Mouse (Mus musculus) forebrain, embryonic 11.5 days (tissue): ENCODE results near the gene Cntnap2. TPM values are rescaled to one million over a fixed set of nuclear protein-coding genes. Genes with fewer than 3 reads are reported as not detected.

ENCODE experiments used
- ATAC-seq: fragments of 200-750 bp; cut with Nextera tagmentation; replicated peaks from 2 replicates; pipeline ENCODE4 v1.8.0; 2017; ENCODE audit warnings: moderate TSS enrichment; ENCODE audit not compliant: low FRiP score
- DNase-seq: peaks from one replicate; pipeline ENCODE4 v3.0.0-alpha.2; 2017; ENCODE audit warnings: low spot score
- H3K27ac ChIP-seq: fragments of 300-500 bp; sonication (generic); 2 replicates; pipeline ENCODE4 v1.5.1; 2014; ENCODE audit warnings: low read depth, low read length
- H3K27me3 ChIP-seq: fragments of 300-500 bp; sonication (generic); 2 replicates; pipeline ENCODE4 v1.6.1; 2014; ENCODE audit warnings: mild to moderate bottlenecking, low read length, mixed read lengths; ENCODE audit not compliant: control insufficient read depth, insufficient read depth
- H3K36me3 ChIP-seq: fragments of 300-500 bp; sonication (generic); 2 replicates; pipeline ENCODE4 v1.6.1; 2014; ENCODE audit warnings: mild to moderate bottlenecking, low read length, moderate library complexity, mixed read lengths; ENCODE audit not compliant: control insufficient read depth, insufficient read depth
- H3K4me1 ChIP-seq: fragments of 300-500 bp; sonication (generic); replicated peaks from 2 replicates; pipeline ENCODE4 v1.6.1; 2014; ENCODE audit warnings: low read length, mixed read lengths; ENCODE audit not compliant: control insufficient read depth, insufficient read depth
- H3K4me2 ChIP-seq: fragments of 300-500 bp; sonication (generic); 2 replicates; pipeline ENCODE4 v1.6.1; 2014; ENCODE audit warnings: low read depth, mild to moderate bottlenecking, low read length, moderate library complexity, mixed read lengths; ENCODE audit not compliant: severe bottlenecking
- H3K4me3 ChIP-seq: fragments of 300-500 bp; sonication (generic); 2 replicates; pipeline ENCODE4 v1.5.1; 2014; ENCODE audit warnings: low read depth, low read length
- H3K9ac ChIP-seq: fragments of 300-500 bp; sonication (generic); 2 replicates; pipeline ENCODE4 v1.6.1; 2014; ENCODE audit warnings: low read length
- H3K9me3 ChIP-seq: fragments of 300-500 bp; sonication (generic); 2 replicates; pipeline ENCODE4 v1.6.1; 2016; ENCODE audit warnings: low read length, mixed read lengths; ENCODE audit not compliant: control insufficient read depth
- WGBS: fragments of 180-500 bp; shearing (Covaris S2); extraction: QIAGEN DNeasy Blood & Tissue Kit; methylation state at CpG from one replicate; pipeline ENCODE4 v1.1.7; 2014; 5-methylcytosine and 5-hydroxymethylcytosine counted together
- polyA plus RNA-seq: library from polyadenylated mRNA; unstranded; fragments of >200 nt; fragmentation: Nextera tagmentation; extraction: Ambion mirVana; gene quantifications from 2 replicates; pipeline ENCODE4 v1.2.1, GENCODE M21; 2014

Gene Cntnap2
- polyA plus RNA-seq, 1 experiment from 2014 or later = 69.6 TPM

GRCm38 (mm10) chr6:45205039-45205438 is 145.9 kb downstream of the Cntnap2 start:
- H3K4me3 ChIP-seq = no peak overlapping the region
- no peaks in the 10 kb centered on the region for H3K27me3 ChIP-seq
- H3K27ac ChIP-seq = no peak overlapping the region
- H3K4me2 ChIP-seq = no peak overlapping the region
- H3K9ac ChIP-seq = no peak overlapping the region
- ATAC-seq = no peak
- H3K4me1 ChIP-seq = no peaks in the 10 kb centered on the region
- H3K36me3 ChIP-seq = no peaks in the 10 kb centered on the region
- WGBS = 81% methylated on average over 2 of the region's 2 CpGs
- no peaks in the 10 kb centered on the region for H3K9me3 ChIP-seq
- DNase-seq = no peak

- ATAC-seq (no peak), DNase-seq (no peak)
- WGBS = 21% methylated on average over 1 of the region's 1 CpGs
- Histone ChIP-seq H3K27ac (no peak overlapping the region), H3K4me2 (no peak overlapping the region), H3K36me3 (no peaks in the 10 kb centered on the region), H3K9ac (no peak overlapping the region), H3K4me1 (no peaks in the 10 kb centered on the region), H3K27me3 (no peaks in the 10 kb centered on the region), H3K9me3 (no peaks in the 10 kb centered on the region), H3K4me3 (no peak overlapping the region)
Observed at GRCm38 (mm10) chr6:45214330-45214729, 155.2 kb downstream of the Cntnap2 start.

- Histone ChIP-seq H3K9ac (no peak overlapping the region), H3K27me3 (no peaks in the 10 kb centered on the region), H3K36me3 (no peaks in the 10 kb centered on the region), H3K4me1 (no peaks in the 10 kb centered on the region), H3K9me3 (no peaks in the 10 kb centered on the region), H3K4me2 (no peak overlapping the region), H3K4me3 (no peak overlapping the region), H3K27ac (no peak overlapping the region)
- ATAC-seq (no peak), DNase-seq (no peak)
- WGBS = 96% methylated on average over 1 of the region's 1 CpGs
Observed at GRCm38 (mm10) chr6:45229002-45229401, 169.8 kb downstream of the Cntnap2 start.

GRCm38 (mm10) chr6:45232571-45232970 is 173.4 kb downstream of the Cntnap2 start:
- no peaks in the 10 kb centered on the region for H3K9me3 ChIP-seq
- H3K9ac ChIP-seq = no peak overlapping the region
- no peak overlapping the region for H3K4me2 ChIP-seq
- ATAC-seq (no peak), DNase-seq (no peak)
- no peaks in the 10 kb centered on the region for H3K27me3 ChIP-seq
- no peaks in the 10 kb centered on the region for H3K4me1 ChIP-seq
- no peaks in the 10 kb centered on the region for H3K36me3 ChIP-seq
- H3K27ac ChIP-seq = no peak overlapping the region
- H3K4me3 ChIP-seq = no peak overlapping the region
- WGBS = 74% methylated on average over 3 of the region's 3 CpGs

GRCm38 (mm10) chr6:45236531-45236930 is 177.4 kb downstream of the Cntnap2 start:
- Histone ChIP-seq H3K4me2 (no peak overlapping the region), H3K4me3 (no peak overlapping the region), H3K9ac (no peak overlapping the region), H3K27me3 (no peaks in the 10 kb centered on the region), H3K4me1 (no peaks in the 10 kb centered on the region), H3K9me3 (no peaks in the 10 kb centered on the region), H3K36me3 (no peaks in the 10 kb centered on the region), H3K27ac (no peak overlapping the region)
- ATAC-seq (no peak), DNase-seq (no peak)
- WGBS = 87% methylated on average over 4 of the region's 4 CpGs

- Histone ChIP-seq H3K4me1 (no peaks in the 10 kb centered on the region), H3K27ac (no peak overlapping the region), H3K4me2 (no peak overlapping the region), H3K36me3 (no peaks in the 10 kb centered on the region), H3K27me3 (no peaks in the 10 kb centered on the region), H3K9ac (no peak overlapping the region), H3K4me3 (no peak overlapping the region), H3K9me3 (no peaks in the 10 kb centered on the region)
- DNase-seq (no peak), ATAC-seq (no peak)
Observed at GRCm38 (mm10) chr6:45238117-45238516, 179.0 kb downstream of the Cntnap2 start.

- Histone ChIP-seq H3K4me1 (no peaks in the 10 kb centered on the region), H3K27me3 (no peaks in the 10 kb centered on the region)
Observed at GRCm38 (mm10) chr6:45241218-45241617, 182.1 kb downstream of the Cntnap2 start.

GRCm38 (mm10) chr6:45244680-45245079 is 185.5 kb downstream of the Cntnap2 start:
- H3K4me3 ChIP-seq = no peak overlapping the region
- no peaks in the 10 kb centered on the region for H3K36me3 ChIP-seq
- no peaks in the 10 kb centered on the region for H3K9me3 ChIP-seq
- H3K4me2 ChIP-seq = no peak overlapping the region
- H3K27ac ChIP-seq = no peak overlapping the region
- ATAC-seq (no peak), DNase-seq (no peak)
- H3K27me3 ChIP-seq = no peaks in the 10 kb centered on the region
- 70% methylated on average over 1 of the region's 1 CpGs for WGBS
- H3K9ac ChIP-seq = no peak overlapping the region
- H3K4me1 ChIP-seq = no peaks in the 10 kb centered on the region

More at GRCm38 (mm10) chr6:45241218-45241617, 182.1 kb downstream of the Cntnap2 start:
- Histone ChIP-seq H3K9ac (no peak overlapping the region), H3K4me2 (no peak overlapping the region), H3K9me3 (no peaks in the 10 kb centered on the region), H3K27ac (no peak overlapping the region), H3K36me3 (no peaks in the 10 kb centered on the region), H3K4me3 (no peak overlapping the region)
- ATAC-seq (no peak), DNase-seq (no peak)
- WGBS = 76% methylated on average over 1 of the region's 1 CpGs

GRCm38 (mm10) chr6:45258047-45258446 is 198.9 kb downstream of the Cntnap2 start:
- Histone ChIP-seq H3K27ac (no peak overlapping the region), H3K9me3 (no peaks in the 10 kb centered on the region)
- 91% methylated on average over 1 of the region's 1 CpGs for WGBS

More at GRCm38 (mm10) chr6:45258047-45258446, 198.9 kb downstream of the Cntnap2 start:
- Histone ChIP-seq H3K4me2 (no peak overlapping the region), H3K27me3 (no peaks in the 10 kb centered on the region), H3K9ac (no peak overlapping the region), H3K36me3 (no peaks in the 10 kb centered on the region), H3K4me3 (no peak overlapping the region), H3K4me1 (no peaks in the 10 kb centered on the region)
- ATAC-seq (no peak), DNase-seq (no peak)
